14 mouse cellular contexts compared by ENCODE assay signal in genomic region chr6:13758946-13759345, GRCm38 (mm10).
DNase-seq lines count a peak whose midpoint lies in the region; ATAC-seq and TF ChIP-seq lines count a peak whose summit lies in the region.
"Had no signal": no experiment of that assay in that cellular context is flagged by ENCODE, and none has a peak within 500 bp of the region (broad histone marks: within the 10 kb centered on the region; RNA-seq: fewer than 3 reads in every experiment).

No protein-coding gene starts in this region.

- H3K9ac ChIP-seq in embryonic facial prominence, embryonic 11.5 days (replicated peaks; ENCODE audit: low read length): no peak overlapping the region
- H3K9ac ChIP-seq: embryonic facial prominence, embryonic 15.5 days; heart, embryonic 13.5 days; limb, embryonic 12.5 days had no signal

- H3K27ac ChIP-seq in embryonic facial prominence, embryonic 11.5 days (replicated peaks; ENCODE audit: low read depth, low read length): no peak overlapping the region
- H3K27ac ChIP-seq in embryonic facial prominence, embryonic 10.5 days (replicated peaks): no peak overlapping the region
- H3K27ac ChIP-seq in layer of hippocampus, adult 2 months: no peak overlapping the region
- H3K27ac ChIP-seq: embryonic facial prominence, embryonic 15.5 days; heart, embryonic 13.5 days; limb, embryonic 12.5 days; macrophage had no signal

- intact Hi-C loops in heart, postnatal 25 days (cut with DNase I): no loop called here

- peak; percentile 35 for DNase-seq in embryonic facial prominence, embryonic 11.5 days (ENCODE audit: low spot score)
- no peak for DNase-seq in embryonic facial prominence, embryonic 10.5 days (ENCODE audit: low spot score)
- no peak for DNase-seq in layer of hippocampus, adult 2 months (ENCODE audit: low spot score in 2 of 2)
- no peak for DNase-seq in layer of hippocampus, adult 11-12 months (ENCODE audit: low spot score)
- peak; percentile 34 for DNase-seq in A20 (ENCODE audit: low read depth, low spot score)
- peak; percentile 4 for DNase-seq in c-Kit-positive CD71-negative TER-119-negative erythroid progenitor cells, embryonic 14.5 days (ENCODE audit: low read depth)
- DNase-seq in adrenal gland, postnatal 10 days: no peak
- no peak for DNase-seq in heart, postnatal 25 days (ENCODE audit: low spot score)
- DNase-seq: thymus, postnatal 36 days had no signal

- no peak overlapping the region for H3K4me3 ChIP-seq in embryonic facial prominence, embryonic 11.5 days (ENCODE audit: low read depth, low read length)
- H3K4me3 ChIP-seq in embryonic facial prominence, embryonic 10.5 days: no peak overlapping the region
- no peak overlapping the region for H3K4me3 ChIP-seq in layer of hippocampus, adult 2 months
- H3K4me3 ChIP-seq: embryonic facial prominence, embryonic 15.5 days; heart, embryonic 13.5 days; limb, embryonic 12.5 days had no signal

- H3K27me3 ChIP-seq in embryonic facial prominence, embryonic 11.5 days (ENCODE audit: control insufficient read depth, insufficient read depth, low read length): no peaks in the 10 kb centered on the region
- H3K27me3 ChIP-seq in embryonic facial prominence, embryonic 10.5 days (replicated peaks; ENCODE audit: low read depth, poor library complexity, severe bottlenecking): no peaks in the 10 kb centered on the region
- H3K27me3 ChIP-seq: embryonic facial prominence, embryonic 15.5 days; heart, embryonic 13.5 days; limb, embryonic 12.5 days had no signal

- ATAC-seq in embryonic facial prominence, embryonic 11.5 days (replicated peaks; ENCODE audit: insufficient number of reproducible peaks, low FRiP score, low TSS enrichment, low read depth): no peak
- ATAC-seq: inflammation-experienced regulatory T-cells, adult 6 months had no signal

- peak; percentile 76 for TF ChIP-seq CTCF in layer of hippocampus, adult 2 months (conservative IDR thresholded peaks at IDR 0.05)

- no peaks in the 10 kb centered on the region for H3K9me3 ChIP-seq in embryonic facial prominence, embryonic 11.5 days (replicated peaks; ENCODE audit: control insufficient read depth, low read length)
- no peaks in the 10 kb centered on the region for H3K9me3 ChIP-seq in embryonic facial prominence, embryonic 10.5 days
- H3K9me3 ChIP-seq: embryonic facial prominence, embryonic 15.5 days; heart, embryonic 13.5 days; limb, embryonic 12.5 days had no signal

- H3K4me1 ChIP-seq in embryonic facial prominence, embryonic 11.5 days (ENCODE audit: control insufficient read depth, insufficient read depth, low read length): no peaks in the 10 kb centered on the region
- H3K4me1 ChIP-seq in embryonic facial prominence, embryonic 10.5 days: no peaks in the 10 kb centered on the region
- H3K4me1 ChIP-seq: embryonic facial prominence, embryonic 15.5 days; heart, embryonic 13.5 days; limb, embryonic 12.5 days had no signal

- H3K36me3 ChIP-seq in embryonic facial prominence, embryonic 11.5 days (replicated peaks; ENCODE audit: control insufficient read depth, insufficient read depth, low read depth, low read length): no peaks in the 10 kb centered on the region
- no peaks in the 10 kb centered on the region for H3K36me3 ChIP-seq in embryonic facial prominence, embryonic 10.5 days (replicated peaks)
- H3K36me3 ChIP-seq: embryonic facial prominence, embryonic 15.5 days; heart, embryonic 13.5 days; limb, embryonic 12.5 days had no signal

- no peak overlapping the region for H3K4me2 ChIP-seq in embryonic facial prominence, embryonic 11.5 days (ENCODE audit: low read depth, low read length)
- H3K4me2 ChIP-seq: embryonic facial prominence, embryonic 15.5 days; heart, embryonic 13.5 days; limb, embryonic 12.5 days had no signal

Comparison
In these comparisons a context has a peak if more than half of its experiments do, and no peak if none do; other contexts are left out.
1. DNase-seq: peak in embryonic facial prominence, embryonic 11.5 days (single experiment), A20 (single experiment) and c-Kit-positive CD71-negative TER-119-negative erythroid progenitor cells, embryonic 14.5 days (single experiment); none in embryonic facial prominence, embryonic 10.5 days (single experiment), layer of hippocampus, adult 2 months (0 of 2), layer of hippocampus, adult 11-12 months (single experiment), adrenal gland, postnatal 10 days (single experiment) and heart, postnatal 25 days (single experiment).